11 mouse cellular contexts compared by ENCODE assay signal in the genomic region with DNA sequence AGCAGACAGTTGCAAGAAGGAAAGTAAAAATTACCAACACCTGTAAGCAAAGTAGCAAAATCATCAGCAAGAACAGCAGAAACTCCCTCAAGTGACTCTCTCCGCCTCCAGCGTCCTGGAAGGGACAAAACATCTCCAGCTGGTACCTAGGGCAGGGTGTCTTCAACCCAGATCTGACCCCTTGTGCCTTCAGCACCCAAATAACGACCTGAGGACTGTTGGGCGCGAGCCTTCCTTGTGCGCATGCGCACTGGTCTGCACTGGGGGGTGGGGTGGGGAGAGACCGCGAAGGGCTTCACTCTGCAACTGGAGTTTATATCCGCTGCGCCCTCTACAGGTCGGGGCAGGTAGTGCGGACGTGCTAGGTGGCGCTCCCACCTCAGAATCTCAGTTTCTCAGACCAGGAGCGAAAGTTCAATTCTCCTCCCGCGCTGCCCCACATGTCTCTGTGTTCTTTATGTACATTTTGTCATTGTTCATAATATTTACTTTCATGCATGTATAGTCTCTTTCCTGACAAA. TPM values are rescaled to one million over a fixed set of nuclear protein-coding genes. Genes with fewer than 3 reads are reported as not detected.
DNase-seq lines count a peak whose midpoint lies in the region; ATAC-seq and TF ChIP-seq lines count a peak whose summit lies in the region.
"Had no signal": no experiment of that assay in that cellular context is flagged by ENCODE, and none has a peak within 500 bp of the region (broad histone marks: within the 10 kb centered on the region; RNA-seq: fewer than 3 reads in every experiment).

No protein-coding gene starts in this region.

- TF ChIP-seq CTCF in gastrocnemius, adult 2 months (IDR thresholded peaks at IDR 0.05) = peak; percentile 54
- TF ChIP-seq CTCF in brain, embryonic 14.5 days (IDR thresholded peaks at IDR 0.05; ENCODE audit: borderline replicate concordance, extremely low read depth, insufficient read depth, insufficient read length) = peak; percentile 36; the same call in 1 of the 2 replicates

- no peak overlapping the region for H3K27ac ChIP-seq in gastrocnemius, adult 2 months
- H3K27ac ChIP-seq: neural tube, embryonic 12.5 days had no signal

- intact Hi-C loops in gastrocnemius, adult 2 months (cut with DNase I) = loop anchor here (10.0 kb wide), 1 partner anchor 169 kb away; the partner anchor contains the start of gene Nat8
- intact Hi-C loops in gastrocnemius, postnatal 36 days (cut with DNase I) = loop anchor here (5.0 to 10.0 kb wide), 2 partner anchors 66 to 169 kb away; partner anchors contain the start of gene Nat8
- intact Hi-C loops in left cerebral cortex, postnatal 36 days (cut with DNase I) = loop anchor here (5.0 kb wide), 1 partner anchor 41 kb away; the partner anchor contains the start of gene Dusp11

- no peak for TF ChIP-seq POLR2A in brain, embryonic 14.5 days (IDR thresholded peaks at IDR 0.05; ENCODE audit: borderline replicate concordance, extremely low read depth, insufficient read depth, insufficient read length, poor library complexity, severe bottlenecking)

- no peak for DNase-seq in gastrocnemius, adult 2 months
- DNase-seq in gastrocnemius, postnatal 36 days = no peak
- peak; percentile 63 for DNase-seq in B cell, adult 2 months
- DNase-seq in brain, embryonic 14.5 days (ENCODE audit: low read depth) = no peak
- DNase-seq in urinary bladder, adult 2 months (ENCODE audit: low spot score) = no peak
- no peak for DNase-seq in left cerebral cortex, postnatal 36 days (ENCODE audit: low spot score in 2 of 2)

- 0 out of 2 replicates have a peak, but pooled peaks have one; percentile 14 for ATAC-seq in megakaryocyte-erythroid progenitor cell, adult 5-6 weeks (replicated peaks; ENCODE audit: low FRiP score, low TSS enrichment, poor library complexity, severe bottlenecking)
- ATAC-seq in megakaryocyte, adult 5-6 weeks (ENCODE audit: poor library complexity, severe bottlenecking) = no peak; the same call in 1 of the 2 replicates

- no peak overlapping the region for H3K4me3 ChIP-seq in gastrocnemius, adult 2 months
- H3K4me3 ChIP-seq: neural tube, embryonic 12.5 days had no signal

RNA-seq across cellular contexts. Expression of gene Figla, which starts 12.5 kb away (rescaled TPM):
- not detected for total RNA-seq in gastrocnemius, adult 2 months (2021)
- total RNA-seq in gastrocnemius, postnatal 36 days (2021) = not detected
- polyA plus RNA-seq in brain, embryonic 14.5 days (2012; rRNA removed) = 0.15 TPM in 1 of 2 replicates, not detected in the other
- total RNA-seq in megakaryocyte-erythroid progenitor cell, adult 5-6 weeks (2014; fragmentation: Nextera tagmentation) = not detected in 2 replicates
- not detected in 2 replicates for total RNA-seq in megakaryocyte-erythroid progenitor cell, adult 5-6 weeks (2017)
- polyA plus RNA-seq in urinary bladder, adult 2 months (2012; rRNA removed) = not detected in 2 replicates
- not detected in 2 replicates for total RNA-seq in megakaryocyte, adult 5-6 weeks (2015)
- not detected in 2 replicates for total RNA-seq in megakaryocyte, adult 5-6 weeks (2017)
- not detected for total RNA-seq in left cerebral cortex, postnatal 36 days (2021)
- total RNA-seq: layer of hippocampus, adult 8-10 months had no signal
- polyA plus RNA-seq: forebrain, embryonic 14.5 days; neural tube, embryonic 12.5 days had no signal

RNA-seq across cellular contexts. Expression of gene Add2, which starts 25.0 kb away (rescaled TPM):
- under 1 TPM in 1 of 2 experiments, not detected in 1; 0.11 TPM for total RNA-seq in gastrocnemius, adult 2 months (2021)
- total RNA-seq in gastrocnemius, postnatal 36 days (2021) = under 1 TPM in 1 of 2 experiments, not detected in 1; 0.05 TPM
- polyA plus RNA-seq in brain, embryonic 14.5 days (2012; rRNA removed) = 181 and 191 TPM in 2 replicates
- total RNA-seq in megakaryocyte-erythroid progenitor cell, adult 5-6 weeks (2014; fragmentation: Nextera tagmentation) = 109 and 115 TPM in 2 replicates
- 66.5 and 114 TPM in 2 replicates for total RNA-seq in megakaryocyte-erythroid progenitor cell, adult 5-6 weeks (2017)
- polyA plus RNA-seq in urinary bladder, adult 2 months (2012; rRNA removed) = 3.4 and 4.8 TPM in 2 replicates
- total RNA-seq in megakaryocyte, adult 5-6 weeks (2015) = 1.0 and 2.1 TPM in 2 replicates
- total RNA-seq in megakaryocyte, adult 5-6 weeks (2017) = 2.4 and 3.1 TPM in 2 replicates
- 100 to 1,000 TPM; 220 to 232 TPM for total RNA-seq in left cerebral cortex, postnatal 36 days (2021)

RNA-seq across cellular contexts. Expression of gene Dusp11, which starts 42.0 kb away (rescaled TPM):
- total RNA-seq in gastrocnemius, adult 2 months (2021) = 10 to 100 TPM; 29.2 to 36.5 TPM
- 10 to 100 TPM; 30.7 to 32.8 TPM for total RNA-seq in gastrocnemius, postnatal 36 days (2021)
- 157 and 169 TPM in 2 replicates for polyA plus RNA-seq in brain, embryonic 14.5 days (2012; rRNA removed)
- 93.0 and 94.7 TPM in 2 replicates for total RNA-seq in megakaryocyte-erythroid progenitor cell, adult 5-6 weeks (2014; fragmentation: Nextera tagmentation)
- total RNA-seq in megakaryocyte-erythroid progenitor cell, adult 5-6 weeks (2017) = 46.7 and 51.1 TPM in 2 replicates
- 80.6 and 95.1 TPM in 2 replicates for polyA plus RNA-seq in urinary bladder, adult 2 months (2012; rRNA removed)
- total RNA-seq in megakaryocyte, adult 5-6 weeks (2015) = 83.4 and 85.5 TPM in 2 replicates
- total RNA-seq in megakaryocyte, adult 5-6 weeks (2017) = 50.3 and 64.2 TPM in 2 replicates
- total RNA-seq in left cerebral cortex, postnatal 36 days (2021) = 10 to 100 TPM; 47.4 to 96.1 TPM

Comparison
In these comparisons a context has a peak if more than half of its experiments do, and no peak if none do; other contexts are left out.
1. DNase-seq: peak in B cell, adult 2 months (2 of 2); none in gastrocnemius, adult 2 months (single experiment), gastrocnemius, postnatal 36 days (0 of 2), brain, embryonic 14.5 days (single experiment), urinary bladder, adult 2 months (single experiment) and left cerebral cortex, postnatal 36 days (0 of 2).
2. RNA of gene Add2, which starts 25.0 kb away (total RNA-seq): 220 to 232 TPM in left cerebral cortex, postnatal 36 days and 66.5 to 115 TPM in megakaryocyte-erythroid progenitor cell, adult 5-6 weeks; 1.0 to 3.1 TPM in megakaryocyte, adult 5-6 weeks, 0.11 TPM in gastrocnemius, adult 2 months and 0.05 TPM in gastrocnemius, postnatal 36 days; every median in the first group is over 10 times any median in the second.